Mouse (Mus musculus): ENCODE measurements at regions not wholly inside any gene's neighbourhood (a gene's known extent, or its start where the extent isn't known, plus 50 kb on each side); places are given as distances from the start of the nearest gene placed in this dataset.

GRCm38 (mm10) chr3:143729473-143730076, 475.4 kb downstream of the Lmo4 start:
- no peak for DNase-seq (ENCODE audit: low read depth in 3 of 3, low spot score in 3 of 3)

GRCm38 (mm10) chr3:143722571-143722970, 482.4 kb downstream of the Lmo4 start:
- Histone ChIP-seq H3K9ac (replicated peaks) (no peak overlapping the region), H3K4me1 (replicated peaks; ENCODE audit: control insufficient read depth in 2 of 2, insufficient read depth in 2 of 2, low read length in 1 of 2) (no peaks in the 10 kb centered on the region), H3K4me2 (ENCODE audit: low read depth) (no peak overlapping the region), H3K9me3 (ENCODE audit: control insufficient read depth, low read length) (no peaks in the 10 kb centered on the region), H3K27me3 (ENCODE audit: control insufficient read depth, insufficient read depth, low read length) (no peaks in the 10 kb centered on the region), H3K27ac (no peak overlapping the region), H3K36me3 (replicated peaks; ENCODE audit: control insufficient read depth, insufficient read depth, low read depth) (no peaks in the 10 kb centered on the region), H3K4me3 (ENCODE audit: insufficient read depth in 1 of 2, low read depth in 2 of 2, low read length in 2 of 2) (no peak overlapping the region)
- WGBS (ENCODE audit: insufficient replicate concordance), result 65% methylated on average over 2 of the region's 2 CpGs
- no peak for ATAC-seq (ENCODE audit: insufficient read depth)
- no peak for TF ChIP-seq EP300 (IDR thresholded peaks at IDR 0.05; ENCODE audit: low read depth)
- TF ChIP-seq CTCF (IDR thresholded peaks at IDR 0.05; ENCODE audit: low read depth), result no peak
- no peak for DNase-seq (ENCODE audit: low read depth in 3 of 3, low spot score in 3 of 3)

More at GRCm38 (mm10) chr3:143729473-143730076, 475.4 kb downstream of the Lmo4 start:
- ATAC-seq (ENCODE audit: insufficient read depth), result no peak
- no peak overlapping the region for H3K4me2 ChIP-seq (ENCODE audit: low read depth)
- H3K9ac ChIP-seq (replicated peaks), result no peak overlapping the region
- TF ChIP-seq EP300 (IDR thresholded peaks at IDR 0.05; ENCODE audit: low read depth), result no peak
- TF ChIP-seq CTCF (IDR thresholded peaks at IDR 0.05; ENCODE audit: low read depth), result no peak
- no peaks in the 10 kb centered on the region for H3K36me3 ChIP-seq (replicated peaks; ENCODE audit: control insufficient read depth, insufficient read depth, low read depth)
- no peaks in the 10 kb centered on the region for H3K27me3 ChIP-seq (ENCODE audit: control insufficient read depth, insufficient read depth, low read length)
- no peak overlapping the region for H3K27ac ChIP-seq
- no peaks in the 10 kb centered on the region for H3K4me1 ChIP-seq (replicated peaks; ENCODE audit: control insufficient read depth in 2 of 2, insufficient read depth in 2 of 2, low read length in 1 of 2)
- no peaks in the 10 kb centered on the region for H3K9me3 ChIP-seq (ENCODE audit: control insufficient read depth, low read length)
- 45% methylated on average over 8 of the region's 8 CpGs for WGBS (ENCODE audit: insufficient replicate concordance)
- H3K4me3 ChIP-seq (ENCODE audit: insufficient read depth in 1 of 2, low read depth in 2 of 2, low read length in 2 of 2), result no peak overlapping the region

- Histone ChIP-seq H3K27ac (no peak overlapping the region), H3K36me3 (replicated peaks; ENCODE audit: control insufficient read depth, insufficient read depth, low read depth) (no peaks in the 10 kb centered on the region), H3K4me3 (ENCODE audit: insufficient read depth in 1 of 2, low read depth in 2 of 2, low read length in 2 of 2) (no peak overlapping the region), H3K4me1 (replicated peaks; ENCODE audit: control insufficient read depth in 2 of 2, insufficient read depth in 2 of 2, low read length in 1 of 2) (no peaks in the 10 kb centered on the region), H3K27me3 (ENCODE audit: control insufficient read depth, insufficient read depth, low read length) (no peaks in the 10 kb centered on the region), H3K9me3 (ENCODE audit: control insufficient read depth, low read length) (no peaks in the 10 kb centered on the region), H3K4me2 (ENCODE audit: low read depth) (no peak overlapping the region), H3K9ac (replicated peaks) (no peak overlapping the region)
- ATAC-seq (ENCODE audit: insufficient read depth) (no peak), DNase-seq (ENCODE audit: low read depth in 3 of 3, low spot score in 3 of 3) (no peak)
- TF ChIP-seq EP300 (IDR thresholded peaks at IDR 0.05; ENCODE audit: low read depth) (no peak), CTCF (IDR thresholded peaks at IDR 0.05; ENCODE audit: low read depth) (no peak)
- 68% methylated on average over 3 of the region's 3 CpGs for WGBS (ENCODE audit: insufficient replicate concordance)
Observed at GRCm38 (mm10) chr3:143722082-143722481, 482.9 kb downstream of the Lmo4 start.

DNA sequence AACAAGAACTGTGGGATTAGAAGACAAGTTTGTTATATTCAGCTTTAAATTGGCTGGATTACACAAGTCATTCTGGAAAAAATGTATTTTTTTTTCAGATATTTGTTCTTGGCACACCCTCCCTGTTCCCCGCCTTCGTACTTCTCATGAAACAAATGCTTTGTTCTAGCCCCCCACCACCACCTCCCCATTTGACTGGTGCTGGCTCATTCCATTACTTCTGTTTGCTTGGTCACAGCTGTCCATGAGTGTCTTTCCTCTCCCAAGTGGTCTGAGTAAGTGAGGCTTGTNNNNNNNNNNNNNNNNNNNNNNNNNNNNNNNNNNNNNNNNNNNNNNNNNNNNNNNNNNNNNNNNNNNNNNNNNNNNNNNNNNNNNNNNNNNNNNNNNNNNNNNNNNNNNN, 491.8 kb downstream of the Lmo4 start:
- ATAC-seq (ENCODE audit: insufficient read depth) (no peak), DNase-seq (ENCODE audit: low read depth in 3 of 3, low spot score in 3 of 3) (no peak)
- Histone ChIP-seq H3K27ac (no peak overlapping the region), H3K4me3 (ENCODE audit: insufficient read depth in 1 of 2, low read depth in 2 of 2, low read length in 2 of 2) (no peak overlapping the region), H3K9me3 (ENCODE audit: control insufficient read depth, low read length) (no peaks in the 10 kb centered on the region), H3K27me3 (ENCODE audit: control insufficient read depth, insufficient read depth, low read length) (no peaks in the 10 kb centered on the region), H3K9ac (replicated peaks) (no peak overlapping the region), H3K4me1 (replicated peaks; ENCODE audit: control insufficient read depth in 2 of 2, insufficient read depth in 2 of 2, low read length in 1 of 2) (no peaks in the 10 kb centered on the region), H3K4me2 (ENCODE audit: low read depth) (no peak overlapping the region), H3K36me3 (replicated peaks; ENCODE audit: control insufficient read depth, insufficient read depth, low read depth) (no peaks in the 10 kb centered on the region)
- TF ChIP-seq EP300 (IDR thresholded peaks at IDR 0.05; ENCODE audit: low read depth) (no peak), CTCF (IDR thresholded peaks at IDR 0.05; ENCODE audit: low read depth) (no peak)
- WGBS (ENCODE audit: insufficient replicate concordance), result 76% methylated on average over 2 of the region's 2 CpGs

GRCm38 (mm10) chr3:143710805-143711469, 494.1 kb downstream of the Lmo4 start:
- Histone ChIP-seq H3K4me3 (ENCODE audit: insufficient read depth in 1 of 2, low read depth in 2 of 2, low read length in 2 of 2) (no peak overlapping the region), H3K9ac (replicated peaks) (no peak overlapping the region), H3K4me2 (ENCODE audit: low read depth) (no peak overlapping the region), H3K27me3 (ENCODE audit: control insufficient read depth, insufficient read depth, low read length) (no peaks in the 10 kb centered on the region), H3K36me3 (replicated peaks; ENCODE audit: control insufficient read depth, insufficient read depth, low read depth) (no peaks in the 10 kb centered on the region), H3K9me3 (ENCODE audit: control insufficient read depth, low read length) (no peaks in the 10 kb centered on the region), H3K4me1 (replicated peaks; ENCODE audit: control insufficient read depth in 2 of 2, insufficient read depth in 2 of 2, low read length in 1 of 2) (no peaks in the 10 kb centered on the region), H3K27ac (no peak overlapping the region)
- ATAC-seq (ENCODE audit: insufficient read depth) (no peak), DNase-seq (ENCODE audit: low read depth in 3 of 3, low spot score in 3 of 3) (no peak)
- TF ChIP-seq CTCF (IDR thresholded peaks at IDR 0.05; ENCODE audit: low read depth) (no peak), EP300 (IDR thresholded peaks at IDR 0.05; ENCODE audit: low read depth) (no peak)
- WGBS (ENCODE audit: insufficient replicate concordance), result 63% methylated on average over 16 of the region's 16 CpGs
